Comparison of ENCODE assay signal across 23 mouse cellular contexts in genomic region chr7:49101291-49101690, GRCm38 (mm10).
DNase-seq lines count a peak whose midpoint lies in the region; ATAC-seq and TF ChIP-seq lines count a peak whose summit lies in the region.
"Had no signal": no experiment of that assay in that cellular context is flagged by ENCODE, and none has a peak within 500 bp of the region (broad histone marks: within the 10 kb centered on the region; RNA-seq: fewer than 3 reads in every experiment).

No protein-coding gene starts in this region.

- H3K27ac ChIP-seq in heart, embryonic 15.5 days = peak overlapping the region; percentile 31; the same call in 1 of the 2 replicates
- H3K27ac ChIP-seq in liver, adult 2 months (replicated peaks; ENCODE audit: insufficient read depth, low read depth, low read length) = no peak overlapping the region
- H3K27ac ChIP-seq: forebrain, embryonic 12.5 days; forebrain, embryonic 15.5 days; heart, adult 2 months; heart, embryonic 10.5 days; intestine, embryonic 15.5 days had no signal

- no peak for TF ChIP-seq POLR2A in liver, adult 2 months (IDR thresholded peaks at IDR 0.05; ENCODE audit: extremely low read depth, insufficient read depth, low read length)

- H3K4me2 ChIP-seq in heart, embryonic 15.5 days = no peak overlapping the region
- H3K4me2 ChIP-seq: forebrain, embryonic 12.5 days; forebrain, embryonic 15.5 days; hindbrain, embryonic 13.5 days; intestine, embryonic 15.5 days had no signal

- H3K79me2 ChIP-seq in liver, adult 2 months (ENCODE audit: control insufficient read depth, insufficient read depth, low read length) = no peaks in the 10 kb centered on the region

- H3K4me1 ChIP-seq in heart, embryonic 15.5 days (replicated peaks) = peaks cover 6% of the 10 kb centered on the region; the same call in 1 of the 2 replicates
- no peaks in the 10 kb centered on the region for H3K4me1 ChIP-seq in liver, adult 2 months (ENCODE audit: control insufficient read depth, insufficient read depth, low read length)
- H3K4me1 ChIP-seq: intestine, embryonic 15.5 days had no signal

- H3K4me3 ChIP-seq in heart, embryonic 15.5 days = no peak overlapping the region
- no peak overlapping the region for H3K4me3 ChIP-seq in liver, adult 2 months (ENCODE audit: insufficient read depth, low read depth, low read length)
- H3K4me3 ChIP-seq: forebrain, embryonic 12.5 days; forebrain, embryonic 15.5 days; heart, adult 2 months; heart, embryonic 10.5 days; hindbrain, embryonic 10.5 days; hindbrain, embryonic 13.5 days; intestine, embryonic 15.5 days had no signal

- H3K9me3 ChIP-seq in heart, embryonic 15.5 days (replicated peaks) = no peaks in the 10 kb centered on the region
- H3K9me3 ChIP-seq: forebrain, embryonic 12.5 days; forebrain, embryonic 15.5 days; heart, embryonic 10.5 days; hindbrain, embryonic 10.5 days; hindbrain, embryonic 13.5 days; intestine, embryonic 15.5 days had no signal

- DNase-seq in heart, postnatal 25 days (ENCODE audit: low spot score) = no peak
- peak; percentile 26 for DNase-seq in liver, adult 2 months (ENCODE audit: extremely low read depth, low read depth, low spot score)
- DNase-seq in liver (no peak), NIH3T3 (ENCODE audit: low read depth) (peak; percentile 52)
- DNase-seq in gonadal fat pad, adult 2 months (ENCODE audit: low read depth) = peak; percentile 45
- DNase-seq in right cerebral cortex, postnatal 10 days (ENCODE audit: low spot score in 2 of 2) = no peak
- DNase-seq: adrenal gland, postnatal 25 days; cerebellum, adult 18-20 months; cerebellum, adult 9-10 months; cerebellum, postnatal 14 days; gastrocnemius, postnatal 25 days; heart, adult 2 months; heart, postnatal 14 days; kidney, adult 11 months; kidney, adult 8-10 months had no signal

- TF ChIP-seq CTCF in liver, adult 2 months (IDR thresholded peaks at IDR 0.05; ENCODE audit: low read depth, low read length) = no peak

- H3K27me3 ChIP-seq in heart, embryonic 15.5 days = no peaks in the 10 kb centered on the region
- no peaks in the 10 kb centered on the region for H3K27me3 ChIP-seq in liver, adult 2 months (ENCODE audit: control insufficient read depth, insufficient read depth, low read length)
- H3K27me3 ChIP-seq: forebrain, embryonic 15.5 days; hindbrain, embryonic 13.5 days; intestine, embryonic 15.5 days; Patski had no signal

- 65% methylated on average over 1 of the region's 1 CpGs for WGBS in heart, embryonic 15.5 days
- WGBS in liver, adult 2 months = 79% methylated on average over 1 of the region's 1 CpGs

- ATAC-seq in heart, embryonic 15.5 days (replicated peaks; ENCODE audit: insufficient number of reproducible peaks, insufficient read depth, low FRiP score, low read depth) = peak; percentile 71
- ATAC-seq: forebrain, embryonic 15.5 days; intestine, embryonic 15.5 days; Patski had no signal

- no peak overlapping the region for H3K9ac ChIP-seq in heart, embryonic 15.5 days
- H3K9ac ChIP-seq in liver, adult 2 months (ENCODE audit: low read depth, low read length) = no peak overlapping the region
- H3K9ac ChIP-seq: forebrain, embryonic 12.5 days; forebrain, embryonic 15.5 days; hindbrain, embryonic 13.5 days; intestine, embryonic 15.5 days had no signal

- intact Hi-C loops in heart, postnatal 25 days (cut with DNase I) = no loop called here

- no peaks in the 10 kb centered on the region for H3K36me3 ChIP-seq in heart, embryonic 15.5 days
- no peaks in the 10 kb centered on the region for H3K36me3 ChIP-seq in liver, adult 2 months (ENCODE audit: control insufficient read depth, insufficient read depth, low read length)
- H3K36me3 ChIP-seq: forebrain, embryonic 12.5 days; forebrain, embryonic 15.5 days; heart, embryonic 10.5 days; hindbrain, embryonic 10.5 days; hindbrain, embryonic 13.5 days; intestine, embryonic 15.5 days had no signal

Comparison
In these comparisons a context has a peak if more than half of its experiments do, and no peak if none do; other contexts are left out.
1. DNase-seq: peak in liver, adult 2 months (single experiment), NIH3T3 (single experiment) and gonadal fat pad, adult 2 months (single experiment); none in heart, postnatal 25 days (single experiment), liver (single experiment) and right cerebral cortex, postnatal 10 days (0 of 2).